Comparison of ENCODE assay signal across 22 mouse cellular contexts in genomic region chr2:104117173-104117572, GRCm38 (mm10). TPM values are rescaled to one million over a fixed set of nuclear protein-coding genes. Genes with fewer than 3 reads are reported as not detected.
DNase-seq lines count a peak whose midpoint lies in the region; ATAC-seq and TF ChIP-seq lines count a peak whose summit lies in the region.
"Not testable (repeated sequence)": the region's sequence is repeated elsewhere in the genome, so short reads cannot be mapped to it uniquely, and the experiment has no call there.
"Had no signal": no experiment of that assay in that cellular context is flagged by ENCODE, and none has a peak within 500 bp of the region (broad histone marks: within the 10 kb centered on the region; RNA-seq: fewer than 3 reads in every experiment).

No protein-coding gene starts in this region.

- not testable (repeated sequence) for TF ChIP-seq CTCF in liver, postnatal 0 days (IDR thresholded peaks at IDR 0.05; ENCODE audit: low read depth)

- H3K4me3 ChIP-seq in liver, embryonic 12.5 days; liver, embryonic 15.5 days (replicated peaks); liver, postnatal 0 days (ENCODE audit: low read depth, low read length): not testable (repeated sequence)

- ATAC-seq in liver, embryonic 12.5 days; liver, embryonic 15.5 days (ENCODE audit: insufficient read depth): not testable (repeated sequence)
- peak; percentile 8; the same call in 1 of the 2 replicates for ATAC-seq in liver, postnatal 0 days
- ATAC-seq in megakaryocyte-erythroid progenitor cell, adult 5-6 weeks (replicated peaks; ENCODE audit: low FRiP score, low TSS enrichment, poor library complexity, severe bottlenecking): peak; percentile 87

- peaks cover 37% of the 10 kb centered on the region for H3K36me3 ChIP-seq in liver, embryonic 12.5 days
- peaks cover 24% of the 10 kb centered on the region for H3K36me3 ChIP-seq in liver, embryonic 15.5 days (replicated peaks)
- not testable (repeated sequence) for H3K36me3 ChIP-seq in liver, postnatal 0 days (replicated peaks; ENCODE audit: insufficient read depth, low read length)

- H3K27ac ChIP-seq in liver, embryonic 12.5 days: peak overlapping the region; percentile 36; the same call in 1 of the 2 replicates
- H3K27ac ChIP-seq in liver, embryonic 15.5 days (replicated peaks): peak overlapping the region; percentile 38; the same call in 1 of the 2 replicates
- H3K27ac ChIP-seq in liver, postnatal 0 days (ENCODE audit: low read depth): not testable (repeated sequence)

- peaks cover 55% of the 10 kb centered on the region for H3K4me1 ChIP-seq in liver, embryonic 12.5 days
- H3K4me1 ChIP-seq in liver, embryonic 15.5 days (replicated peaks): peaks cover 51% of the 10 kb centered on the region
- peaks cover 18% of the 10 kb centered on the region for H3K4me1 ChIP-seq in liver, postnatal 0 days (ENCODE audit: insufficient read depth)

- DNase-seq in c-Kit-positive CD71-positive TER-119-negative erythroid progenitor cells, embryonic 14.5 days (ENCODE audit: low read depth): peak; percentile 54
- not testable (repeated sequence) for DNase-seq in liver, postnatal 0 days

- H3K27me3 ChIP-seq in liver, embryonic 12.5 days (replicated peaks); liver, embryonic 15.5 days; liver, postnatal 0 days (ENCODE audit: insufficient read depth, low read length): not testable (repeated sequence)

- H3K9ac ChIP-seq in liver, embryonic 12.5 days; liver, embryonic 15.5 days; liver, postnatal 0 days (replicated peaks): not testable (repeated sequence)

- not testable (repeated sequence) for H3K4me2 ChIP-seq in liver, embryonic 12.5 days; liver, embryonic 15.5 days; liver, postnatal 0 days (ENCODE audit: low read depth, low read length)

- not testable (repeated sequence) for H3K9me3 ChIP-seq in liver, embryonic 12.5 days (replicated peaks); liver, embryonic 15.5 days (replicated peaks); liver, postnatal 0 days (ENCODE audit: low read length)

- peak; percentile 57; the same call in 1 of the 2 replicates for TF ChIP-seq EP300 in liver, postnatal 0 days (IDR thresholded peaks at IDR 0.05; ENCODE audit: low read depth)

RNA-seq across cellular contexts. Expression of gene A930018P22Rik, which starts 5.4 kb away (rescaled TPM):
- 0.36 and 0.77 TPM in 2 replicates for polyA plus RNA-seq in liver, embryonic 12.5 days (2016; fragmentation: Nextera tagmentation; extraction: Ambion mirVana)
- 0.36 and 0.77 TPM in 2 replicates for polyA plus RNA-seq in liver, embryonic 15.5 days (2015; fragmentation: Nextera tagmentation; extraction: Ambion mirVana)
- 0.70 and 1.3 TPM in 2 replicates for polyA plus RNA-seq in liver, postnatal 0 days (2015; fragmentation: Nextera tagmentation; extraction: Ambion mirVana)
- 0.42 TPM in 1 of 2 replicates, not detected in the other for total RNA-seq in megakaryocyte-erythroid progenitor cell, adult 5-6 weeks (2014; fragmentation: Nextera tagmentation)
- not detected in 2 replicates for total RNA-seq in megakaryocyte-erythroid progenitor cell, adult 5-6 weeks (2017)
- total RNA-seq: CH12.LX, G1E had no signal
- polyA plus RNA-seq: activated CD4-positive, CD25-positive, alpha-beta regulatory T cell, adult 4 months; CD4-positive, CD25-positive, alpha-beta regulatory T cell, adult 4 months; embryonic facial prominence, embryonic 10.5 days; embryonic facial prominence, embryonic 12.5 days; embryonic facial prominence, embryonic 14.5 days; forebrain, embryonic 11.5 days; forebrain, embryonic 13.5 days; forebrain, embryonic 15.5 days; forebrain, postnatal 0 days; G1E; Patski had no signal

RNA-seq across cellular contexts. Expression of gene Cd59a, which starts 21.6 kb away (rescaled TPM):
- 71.2 and 76.7 TPM in 2 replicates for polyA plus RNA-seq in liver, embryonic 12.5 days (2016; fragmentation: Nextera tagmentation; extraction: Ambion mirVana)
- 90.3 and 92.5 TPM in 2 replicates for polyA plus RNA-seq in liver, embryonic 15.5 days (2015; fragmentation: Nextera tagmentation; extraction: Ambion mirVana)
- 73.8 and 76.9 TPM in 2 replicates for polyA plus RNA-seq in liver, postnatal 0 days (2015; fragmentation: Nextera tagmentation; extraction: Ambion mirVana)
- 8.8 and 21.7 TPM in 2 replicates for total RNA-seq in megakaryocyte-erythroid progenitor cell, adult 5-6 weeks (2014; fragmentation: Nextera tagmentation)
- 24.2 and 25.3 TPM in 2 replicates for total RNA-seq in megakaryocyte-erythroid progenitor cell, adult 5-6 weeks (2017)

RNA-seq across cellular contexts. Expression of gene Cd59b, which starts 47.5 kb away (rescaled TPM):
- 10.4 and 13.2 TPM in 2 replicates for polyA plus RNA-seq in liver, embryonic 12.5 days (2016; fragmentation: Nextera tagmentation; extraction: Ambion mirVana)
- polyA plus RNA-seq in liver, embryonic 15.5 days (2015; fragmentation: Nextera tagmentation; extraction: Ambion mirVana): 11.0 and 11.4 TPM in 2 replicates
- polyA plus RNA-seq in liver, postnatal 0 days (2015; fragmentation: Nextera tagmentation; extraction: Ambion mirVana): 4.4 and 4.5 TPM in 2 replicates
- total RNA-seq in megakaryocyte-erythroid progenitor cell, adult 5-6 weeks (2014; fragmentation: Nextera tagmentation): 5.5 and 8.3 TPM in 2 replicates
- 23.2 and 31.1 TPM in 2 replicates for total RNA-seq in megakaryocyte-erythroid progenitor cell, adult 5-6 weeks (2017)
- polyA plus RNA-seq: activated CD4-positive, CD25-positive, alpha-beta regulatory T cell, adult 4 months; G1E had no signal

RNA-seq across cellular contexts. Expression of gene Gm10799, which starts 48.8 kb away (rescaled TPM):
- not detected in 2 replicates for polyA plus RNA-seq in liver, embryonic 12.5 days (2016; fragmentation: Nextera tagmentation; extraction: Ambion mirVana)
- not detected in 2 replicates for polyA plus RNA-seq in liver, embryonic 15.5 days (2015; fragmentation: Nextera tagmentation; extraction: Ambion mirVana)
- polyA plus RNA-seq in liver, postnatal 0 days (2015; fragmentation: Nextera tagmentation; extraction: Ambion mirVana): not detected in 2 replicates
- total RNA-seq in megakaryocyte-erythroid progenitor cell, adult 5-6 weeks (2014; fragmentation: Nextera tagmentation): not detected in 2 replicates
- total RNA-seq in megakaryocyte-erythroid progenitor cell, adult 5-6 weeks (2017): not detected in 2 replicates
- total RNA-seq: adrenal gland, adult 18-20 months; adrenal gland, adult 8-10 months; adrenal gland, postnatal 14 days; adrenal gland, postnatal 36 days; CH12.LX; forebrain, postnatal 0 days; G1E had no signal
- polyA plus RNA-seq: activated CD4-positive, CD25-positive, alpha-beta regulatory T cell, adult 4 months; CD4-positive, CD25-positive, alpha-beta regulatory T cell, adult 4 months; cortical plate, adult 2 months; embryonic facial prominence, embryonic 10.5 days; embryonic facial prominence, embryonic 12.5 days; embryonic facial prominence, embryonic 14.5 days; forebrain, embryonic 11.5 days; forebrain, embryonic 13.5 days; forebrain, embryonic 15.5 days; forebrain, postnatal 0 days; G1E; Patski had no signal

RNA-seq across cellular contexts. Expression of gene Gm10912, which starts 51.5 kb away (rescaled TPM):
- polyA plus RNA-seq in liver, embryonic 12.5 days (2016; fragmentation: Nextera tagmentation; extraction: Ambion mirVana): not detected in 2 replicates
- 0.10 and 0.13 TPM in 2 replicates for polyA plus RNA-seq in liver, embryonic 15.5 days (2015; fragmentation: Nextera tagmentation; extraction: Ambion mirVana)
- 0.11 TPM in 1 of 2 replicates, not detected in the other for polyA plus RNA-seq in liver, postnatal 0 days (2015; fragmentation: Nextera tagmentation; extraction: Ambion mirVana)
- total RNA-seq in megakaryocyte-erythroid progenitor cell, adult 5-6 weeks (2014; fragmentation: Nextera tagmentation): 0.98 TPM in 1 of 2 replicates, not detected in the other
- 0.53 TPM in 1 of 2 replicates, not detected in the other for total RNA-seq in megakaryocyte-erythroid progenitor cell, adult 5-6 weeks (2017)
- total RNA-seq: CH12.LX; forebrain, postnatal 0 days had no signal
- polyA plus RNA-seq: activated CD4-positive, CD25-positive, alpha-beta regulatory T cell, adult 4 months; embryonic facial prominence, embryonic 10.5 days; embryonic facial prominence, embryonic 12.5 days; embryonic facial prominence, embryonic 14.5 days; forebrain, embryonic 11.5 days; forebrain, embryonic 13.5 days; forebrain, embryonic 15.5 days; forebrain, postnatal 0 days; G1E; Patski had no signal
